Mouse (Mus musculus) limb, embryonic 11.5 days (tissue): Measurements from ENCODE around the gene Boc. TPM values are rescaled to one million over a fixed set of nuclear protein-coding genes. Genes with fewer than 3 reads are reported as not detected.

ENCODE experiments used
- ATAC-seq: fragments of 200-750 bp; cut with Nextera tagmentation; 2 replicates; pipeline ENCODE4 v1.8.0; 2017; ENCODE audit warnings: low read depth; ENCODE audit not compliant: insufficient number of reproducible peaks, low FRiP score, low TSS enrichment
- DNase-seq: peaks from one replicate; pipeline ENCODE4 v3.0.0-alpha.2; 2015; ENCODE audit warnings: low spot score
- H3K27ac ChIP-seq: fragments of 300-500 bp; sonication (generic); replicated peaks from 2 replicates; pipeline ENCODE4 v1.5.1; 2014; ENCODE audit warnings: low read depth, mild to moderate bottlenecking, low read length
- H3K27me3 ChIP-seq: fragments of 300-500 bp; sonication (generic); 2 replicates; pipeline ENCODE4 v1.6.1; 2014; ENCODE audit warnings: mild to moderate bottlenecking, low read length, mixed read lengths; ENCODE audit not compliant: control insufficient read depth, insufficient read depth
- H3K36me3 ChIP-seq: fragments of 300-500 bp; sonication (generic); 2 replicates; pipeline ENCODE4 v1.6.1; 2014; ENCODE audit warnings: mild to moderate bottlenecking, low read length, moderate library complexity, mixed read lengths; ENCODE audit not compliant: control insufficient read depth, insufficient read depth
- H3K4me1 ChIP-seq: fragments of 300-500 bp; sonication (generic); 2 replicates; pipeline ENCODE4 v1.6.1; 2014; ENCODE audit warnings: low read length, mixed read lengths; ENCODE audit not compliant: control insufficient read depth, insufficient read depth
- H3K4me2 ChIP-seq: fragments of 300-500 bp; sonication (generic); 2 replicates; pipeline ENCODE4 v1.6.1; 2014; ENCODE audit warnings: low read depth, mild to moderate bottlenecking, moderate library complexity; ENCODE audit not compliant: severe bottlenecking
- H3K4me3 ChIP-seq: fragments of 300-500 bp; sonication (generic); 2 replicates; pipeline ENCODE4 v1.5.1; 2014; ENCODE audit warnings: low read depth, low read length
- H3K9ac ChIP-seq: fragments of 300-500 bp; sonication (generic); 2 replicates; pipeline ENCODE4 v1.6.1; 2014; ENCODE audit warnings: mild to moderate bottlenecking, low read length
- H3K9me3 ChIP-seq: fragments of 300-500 bp; sonication (generic); 2 replicates; pipeline ENCODE4 v1.6.1; 2016; ENCODE audit warnings: low read length; ENCODE audit not compliant: control insufficient read depth
- WGBS: fragments of 180-500 bp; shearing (Covaris S2); extraction: QIAGEN DNeasy Blood & Tissue Kit; methylation state at CpG from one replicate; pipeline ENCODE4 v1.1.7; 2014; 5-methylcytosine and 5-hydroxymethylcytosine counted together
- polyA plus RNA-seq: library from polyadenylated mRNA; unstranded; fragments of >200 nt; fragmentation: Nextera tagmentation; extraction: Ambion mirVana; gene quantifications from 2 replicates; pipeline ENCODE4 v1.2.1, GENCODE M21; 2014

Boc gene
- polyA plus RNA-seq, 1 experiment from 2014 or later = 39.3 TPM

GRCm38 (mm10) chr16:44557661-44558470 is 831 bp downstream of the Boc start:
- DNase-seq (peak; percentile 74), ATAC-seq (peak; percentile 67)
- H3K36me3 ChIP-seq = no peaks in the 10 kb centered on the region
- peak overlapping the region; percentile 98 for H3K4me3 ChIP-seq
- WGBS = under 1% methylated on average over 47 of the region's 47 CpGs
- H3K4me1 ChIP-seq = peaks cover 11% of the 10 kb centered on the region
- H3K27ac ChIP-seq = peak overlapping the region; percentile 95
- H3K4me2 ChIP-seq = peak overlapping the region; percentile 54
- H3K27me3 ChIP-seq = no peaks in the 10 kb centered on the region
- H3K9me3 ChIP-seq = no peaks in the 10 kb centered on the region
- peak overlapping the region; percentile 99 for H3K9ac ChIP-seq

- no peak for DNase-seq
- H3K9me3 ChIP-seq = no peaks in the 10 kb centered on the region
- H3K4me1 ChIP-seq = peaks cover 18% of the 10 kb centered on the region
- WGBS = 29% methylated on average over 7 of the region's 7 CpGs
- peak overlapping the region; percentile 95 for H3K27ac ChIP-seq
- ATAC-seq = no peak
- no peaks in the 10 kb centered on the region for H3K27me3 ChIP-seq
- H3K9ac ChIP-seq = peak overlapping the region; percentile 99
- H3K36me3 ChIP-seq = no peaks in the 10 kb centered on the region
- H3K4me3 ChIP-seq = peak overlapping the region; percentile 98
- peak overlapping the region; percentile 54 for H3K4me2 ChIP-seq
Measured at GRCm38 (mm10) chr16:44557084-44557483, 1.6 kb downstream of the Boc start.

DNA sequence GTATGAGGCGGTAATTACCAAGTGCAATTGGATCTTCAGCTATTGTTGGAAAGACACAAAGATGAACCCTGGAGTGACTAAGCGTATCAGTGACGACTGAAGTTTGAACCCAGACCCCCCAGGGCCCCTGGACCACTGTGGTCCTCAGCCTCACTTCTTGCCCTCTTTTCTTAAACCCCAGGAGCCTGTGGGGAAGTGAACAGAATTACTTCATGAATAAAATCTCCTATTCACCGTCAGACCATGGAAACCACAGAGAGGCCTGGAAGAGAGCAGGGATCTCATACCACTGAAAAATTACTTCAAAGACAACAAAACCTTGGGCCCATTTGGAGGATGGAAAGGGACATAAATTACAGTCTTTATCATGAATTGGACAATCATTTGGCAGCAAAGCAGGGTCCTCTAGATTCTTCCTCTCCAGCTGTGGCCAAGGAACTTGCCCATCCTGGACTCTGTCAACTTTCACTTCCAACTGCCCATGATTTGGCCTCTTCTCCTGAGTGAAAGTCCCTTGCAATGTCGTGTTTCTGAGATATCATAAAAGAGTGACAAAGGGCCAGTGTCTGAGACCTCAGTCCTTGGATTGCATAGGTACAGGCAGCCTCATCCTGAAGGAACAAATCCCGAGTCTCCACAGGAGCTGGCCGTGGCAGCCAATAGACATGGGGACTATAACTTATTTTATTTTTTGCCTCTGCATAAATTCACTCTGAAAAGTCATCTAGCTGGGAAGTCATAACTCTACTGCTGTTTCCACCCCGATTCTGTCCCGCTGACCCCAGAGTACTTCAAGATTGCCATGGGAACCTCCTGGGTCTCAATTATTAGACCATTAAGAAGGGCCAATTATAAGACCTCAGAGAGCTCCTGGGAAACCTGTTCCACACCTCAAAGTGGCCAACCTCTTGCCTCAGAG is 2.6 kb downstream of the Boc start:
- WGBS = 47% methylated on average over 9 of the region's 9 CpGs
- H3K36me3 ChIP-seq = no peaks in the 10 kb centered on the region
- H3K4me2 ChIP-seq = peak overlapping the region; percentile 54
- peak overlapping the region; percentile 99; the same call in 1 of the 2 replicates for H3K9ac ChIP-seq
- H3K27me3 ChIP-seq = no peaks in the 10 kb centered on the region
- DNase-seq (no peak), ATAC-seq (no peak)
- H3K9me3 ChIP-seq = no peaks in the 10 kb centered on the region
- peaks cover 26% of the 10 kb centered on the region for H3K4me1 ChIP-seq
- H3K27ac ChIP-seq = peak overlapping the region; percentile 95
- H3K4me3 ChIP-seq = peak overlapping the region; percentile 98

- peaks cover 41% of the 10 kb centered on the region for H3K4me1 ChIP-seq
- H3K4me2 ChIP-seq = no peak overlapping the region
- no peaks in the 10 kb centered on the region for H3K36me3 ChIP-seq
- 82% methylated on average over 8 of the region's 8 CpGs for WGBS
- H3K9me3 ChIP-seq = no peaks in the 10 kb centered on the region
- ATAC-seq = no peak
- no peak for DNase-seq
- H3K9ac ChIP-seq = no peak overlapping the region
- no peaks in the 10 kb centered on the region for H3K27me3 ChIP-seq
- H3K27ac ChIP-seq = no peak overlapping the region
- no peak overlapping the region for H3K4me3 ChIP-seq
Measured at GRCm38 (mm10) chr16:44553861-44554260, 4.8 kb downstream of the Boc start.

- no peak for ATAC-seq
- no peaks in the 10 kb centered on the region for H3K36me3 ChIP-seq
- H3K27me3 ChIP-seq = no peaks in the 10 kb centered on the region
- peaks cover 41% of the 10 kb centered on the region for H3K4me1 ChIP-seq
- 83% methylated on average over 5 of the region's 5 CpGs for WGBS
- no peak overlapping the region for H3K27ac ChIP-seq
- H3K4me3 ChIP-seq = no peak overlapping the region
- H3K9me3 ChIP-seq = no peaks in the 10 kb centered on the region
- DNase-seq = no peak
- no peak overlapping the region for H3K4me2 ChIP-seq
- no peak overlapping the region for H3K9ac ChIP-seq
Measured at GRCm38 (mm10) chr16:44552726-44553125, 6.0 kb downstream of the Boc start.

GRCm38 (mm10) chr16:44552036-44552435 is 6.7 kb downstream of the Boc start:
- 70% methylated on average over 2 of the region's 2 CpGs for WGBS
- H3K36me3 ChIP-seq = no peaks in the 10 kb centered on the region
- H3K9ac ChIP-seq = no peak overlapping the region
- ATAC-seq (0 out of 2 replicates have a peak, but pooled peaks have one; percentile 35), DNase-seq (no peak)
- H3K27me3 ChIP-seq = no peaks in the 10 kb centered on the region
- no peak overlapping the region for H3K4me2 ChIP-seq
- no peak overlapping the region for H3K27ac ChIP-seq
- no peak overlapping the region for H3K4me3 ChIP-seq
- peaks cover 42% of the 10 kb centered on the region for H3K4me1 ChIP-seq
- H3K9me3 ChIP-seq = no peaks in the 10 kb centered on the region

DNA sequence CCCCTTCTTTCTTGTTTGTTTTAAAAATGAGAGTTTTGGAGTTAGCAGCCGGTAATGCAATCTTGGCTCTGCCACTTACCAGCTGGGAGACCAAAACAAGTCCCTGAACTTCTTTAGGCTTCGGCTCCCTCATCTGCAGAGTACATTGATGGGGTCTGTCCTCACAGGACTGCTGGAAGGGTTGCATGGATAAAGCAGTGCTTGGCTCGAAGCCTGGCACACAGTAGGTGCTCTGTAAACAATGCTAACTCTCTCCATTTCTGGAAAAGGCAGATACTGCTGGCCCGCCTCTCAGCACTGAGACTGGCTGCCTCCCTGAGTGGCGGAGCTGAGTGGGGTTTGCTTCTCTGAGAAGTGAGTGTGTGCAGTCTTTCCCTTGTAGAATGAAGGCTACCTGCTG is 7.2 kb downstream of the Boc start:
- Histone ChIP-seq H3K9ac (no peak overlapping the region), H3K4me1 (peaks cover 47% of the 10 kb centered on the region), H3K27ac (no peak overlapping the region; the same call in 1 of the 2 replicates), H3K27me3 (no peaks in the 10 kb centered on the region), H3K36me3 (no peaks in the 10 kb centered on the region), H3K4me2 (no peak overlapping the region), H3K4me3 (no peak overlapping the region), H3K9me3 (no peaks in the 10 kb centered on the region)
- DNase-seq (no peak), ATAC-seq (no peak)
- WGBS = 56% methylated on average over 5 of the region's 5 CpGs

- Histone ChIP-seq H3K27me3 (no peaks in the 10 kb centered on the region), H3K9ac (no peak overlapping the region), H3K4me3 (no peak overlapping the region), H3K36me3 (no peaks in the 10 kb centered on the region), H3K27ac (peak overlapping the region; percentile 17; the same call in 1 of the 2 replicates), H3K4me2 (no peak overlapping the region), H3K4me1 (peaks cover 53% of the 10 kb centered on the region), H3K9me3 (no peaks in the 10 kb centered on the region)
- ATAC-seq (no peak), DNase-seq (no peak)
- WGBS = 27% methylated on average over 5 of the region's 5 CpGs
Measured at GRCm38 (mm10) chr16:44550843-44551242, 7.9 kb downstream of the Boc start.
